In the genomic region with DNA sequence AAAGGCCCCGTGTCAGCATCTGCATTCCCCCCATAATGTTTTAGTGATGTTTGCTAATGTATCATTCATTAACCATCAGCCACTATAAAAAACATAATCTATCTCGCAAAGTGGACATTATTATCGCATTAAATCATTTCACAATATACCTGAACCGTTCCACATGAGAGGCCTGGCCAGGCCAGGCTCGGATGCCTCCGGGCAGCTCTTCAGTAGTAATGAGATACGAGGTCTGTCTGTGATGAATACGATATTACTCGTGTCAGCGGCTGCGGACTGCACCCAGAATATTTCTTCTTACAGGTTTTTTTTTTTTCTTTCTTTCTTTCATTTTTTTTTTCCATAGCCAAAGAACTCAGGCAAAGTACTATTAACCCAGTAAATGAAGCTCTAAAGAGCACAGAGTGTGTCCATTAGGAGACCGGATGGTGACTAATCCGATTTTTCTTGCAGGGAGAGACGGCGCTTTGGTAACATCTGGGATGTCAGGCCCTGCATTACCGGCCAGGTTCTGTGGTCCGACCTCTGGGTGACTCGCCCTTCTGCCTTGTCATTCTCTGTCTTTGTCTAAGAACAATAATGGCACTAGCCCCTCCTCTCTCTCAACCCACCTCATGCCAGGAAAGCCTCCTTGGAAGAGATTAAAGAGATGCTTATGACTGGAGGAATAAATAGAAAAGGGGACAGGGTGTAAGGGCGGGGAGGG, we compare ENCODE assay signal across 19 mouse cellular contexts.
A peak's percentile ranks its signal among the peaks of the same experiment; 100 is the strongest.
DNase-seq lines count a peak whose midpoint lies in the region; ATAC-seq and TF ChIP-seq lines count a peak whose summit lies in the region.
"Had no signal": no experiment of that assay in that cellular context is flagged by ENCODE, and none has a peak within 500 bp of the region (broad histone marks: within the 10 kb centered on the region; RNA-seq: fewer than 3 reads in every experiment).

No protein-coding gene starts in this region.

- H3K4me3 ChIP-seq in midbrain, embryonic 12.5 days = no peak overlapping the region
- no peak overlapping the region for H3K4me3 ChIP-seq in midbrain, postnatal 0 days (ENCODE audit: low read depth, low read length)
- H3K4me3 ChIP-seq: heart, embryonic 13.5 days; kidney, embryonic 15.5 days; limb, embryonic 15.5 days had no signal

- H3K27ac ChIP-seq in midbrain, embryonic 12.5 days (replicated peaks) = peak overlapping the region; percentile 17; the same call in 1 of the 2 replicates
- H3K27ac ChIP-seq in midbrain, postnatal 0 days (ENCODE audit: low read depth, low read length) = no peak overlapping the region
- H3K27ac ChIP-seq: heart, embryonic 13.5 days; kidney, embryonic 15.5 days; limb, embryonic 15.5 days had no signal

- no peaks in the 10 kb centered on the region for H3K27me3 ChIP-seq in midbrain, embryonic 12.5 days
- no peaks in the 10 kb centered on the region for H3K27me3 ChIP-seq in midbrain, postnatal 0 days (ENCODE audit: insufficient read depth, low read length)
- peaks cover 3% of the 10 kb centered on the region for H3K27me3 ChIP-seq in Patski
- H3K27me3 ChIP-seq: heart, embryonic 13.5 days; kidney, embryonic 15.5 days; limb, embryonic 15.5 days had no signal

- H3K4me2 ChIP-seq in midbrain, embryonic 12.5 days (replicated peaks) = no peak overlapping the region
- H3K4me2 ChIP-seq in midbrain, postnatal 0 days (ENCODE audit: low read depth, low read length, poor library complexity, severe bottlenecking) = no peak overlapping the region
- H3K4me2 ChIP-seq: heart, embryonic 13.5 days; kidney, embryonic 15.5 days; limb, embryonic 15.5 days had no signal

- in situ Hi-C loops in Patski (cut with MboI; ENCODE audit: low pct_unique_long_range_greater_than_20kb) = no loop called here

- no peaks in the 10 kb centered on the region for H3K9me3 ChIP-seq in midbrain, embryonic 12.5 days
- no peaks in the 10 kb centered on the region for H3K9me3 ChIP-seq in midbrain, postnatal 0 days (ENCODE audit: low read length)
- H3K9me3 ChIP-seq: kidney, embryonic 15.5 days; limb, embryonic 15.5 days had no signal

- CTCF ChIA-PET in Patski (lab: Charles Lee) = no interaction called here

- no peaks in the 10 kb centered on the region for H3K4me1 ChIP-seq in midbrain, embryonic 12.5 days
- H3K4me1 ChIP-seq in midbrain, postnatal 0 days (ENCODE audit: insufficient read depth, low read length) = no peaks in the 10 kb centered on the region
- H3K4me1 ChIP-seq: heart, embryonic 13.5 days; kidney, embryonic 15.5 days; limb, embryonic 15.5 days had no signal

- 72% methylated on average over 19 of the region's 19 CpGs for WGBS in midbrain, embryonic 12.5 days
- WGBS in midbrain, postnatal 0 days = 47% methylated on average over 19 of the region's 19 CpGs

- TF ChIP-seq CTCF in midbrain, postnatal 0 days (IDR thresholded peaks at IDR 0.05) = no peak
- TF ChIP-seq CTCF in Patski (IDR thresholded peaks at IDR 0.05) = no peak

- DNase-seq in midbrain, postnatal 0 days (ENCODE audit: low spot score) = no peak
- DNase-seq in Patski (ENCODE audit: low read depth, low spot score) = peak; percentile 42
- DNase-seq in mesoderm, embryonic 11.5 days (ENCODE audit: low read depth, low spot score) = peak; percentile 8
- DNase-seq in retina, postnatal 7 days (ENCODE audit: low read depth, low spot score) = peak; percentile 5
- no peak for DNase-seq in kidney, adult 9 months
- no peak for DNase-seq in testis, postnatal 14 days (ENCODE audit: low spot score)
- DNase-seq in frontal cortex, postnatal 25 days (ENCODE audit: low spot score in 2 of 2) = no peak
- DNase-seq: adrenal gland, postnatal 36 days; gastrocnemius, postnatal 14 days; lung, adult 18-20 months; lung, postnatal 4 days; right cerebral cortex, postnatal 14 days; thymus, adult 18-20 months had no signal

- 0 out of 2 replicates have a peak, but pooled peaks have one; percentile 54 for ATAC-seq in midbrain, embryonic 12.5 days (ENCODE audit: low FRiP score, low read depth)
- no peak for ATAC-seq in midbrain, postnatal 0 days (ENCODE audit: low FRiP score)
- ATAC-seq in Patski = peak; percentile 80
- ATAC-seq: CD4-positive, CD25-positive, alpha-beta regulatory T cell, adult 4 months; forebrain, embryonic 16.5 days had no signal

- H3K9ac ChIP-seq in midbrain, embryonic 12.5 days (replicated peaks) = no peak overlapping the region
- no peak overlapping the region for H3K9ac ChIP-seq in midbrain, postnatal 0 days (replicated peaks; ENCODE audit: low read length, poor library complexity, severe bottlenecking)
- H3K9ac ChIP-seq: heart, embryonic 13.5 days; kidney, embryonic 15.5 days; limb, embryonic 15.5 days had no signal

- POLR2A ChIA-PET in Patski (lab: Charles Lee) = no interaction called here

- no peaks in the 10 kb centered on the region for H3K36me3 ChIP-seq in midbrain, embryonic 12.5 days
- no peaks in the 10 kb centered on the region for H3K36me3 ChIP-seq in midbrain, postnatal 0 days (ENCODE audit: insufficient read depth, low read length)
- H3K36me3 ChIP-seq: heart, embryonic 13.5 days; kidney, embryonic 15.5 days; limb, embryonic 15.5 days had no signal

Comparison
In these comparisons a context has a peak if more than half of its experiments do, and no peak if none do; other contexts are left out.
1. DNase-seq: peak in Patski (single experiment), mesoderm, embryonic 11.5 days (single experiment) and retina, postnatal 7 days (single experiment); none in midbrain, postnatal 0 days (single experiment), kidney, adult 9 months (single experiment), testis, postnatal 14 days (single experiment) and frontal cortex, postnatal 25 days (0 of 2).